Mouse (Mus musculus) effector memory CD4-positive, alpha-beta T cell, adult 5 months (primary cell): ENCODE data around the gene 4932429P05Rik. TPM values are rescaled to one million over a fixed set of nuclear protein-coding genes. Genes with fewer than 3 reads are reported as not detected.

Experiments
- polyA plus RNA-seq: library from polyadenylated mRNA; unstranded; fragments of 100-300 nt; shearing (Covaris generic); gene quantifications from one replicate; pipeline ENCODE4 v1.2.1, GENCODE M21; 2017

4932429P05Rik gene
- 0.12 TPM for polyA plus RNA-seq

DNA sequence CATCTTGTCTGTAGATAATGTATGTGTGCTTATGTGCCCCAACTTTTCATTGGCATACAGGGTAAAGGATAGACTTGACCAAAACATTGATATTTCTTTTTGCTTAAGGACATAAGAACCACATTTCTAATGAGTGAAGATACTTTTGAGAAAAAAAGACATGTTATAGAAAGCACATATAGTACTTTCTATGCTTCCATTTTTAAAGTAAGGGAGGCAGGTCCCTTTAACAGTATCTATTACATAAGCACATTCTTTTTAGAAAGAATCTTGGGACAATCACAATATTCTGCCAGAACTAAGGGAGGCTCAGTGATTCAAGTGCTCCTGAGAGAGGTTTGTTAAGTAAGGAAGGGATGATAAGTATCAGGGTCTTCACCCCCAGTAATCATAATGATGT is at the start of gene 4932429P05Rik:
TSS of gene 4932429P05Rik (plus strand) at position 301 of the 400 bp plus-strand sequence.

Other genes with a start within 250 kb of the 4932429P05Rik start
- not detected for gene 4930415L06Rik, start 180.6 kb downstream of the 4932429P05Rik start, polyA plus RNA-seq